Mouse (Mus musculus) small intestine, adult 2 months (tissue): Measurements from ENCODE around the gene Klhdc1.

Experiments used
- CTCF ChIP-seq: fragments of 200-500 bp; IDR thresholded peaks from 2 replicates; pipeline ENCODE4 v1.5.1; 2012; ENCODE audit warnings: low read depth, mild to moderate bottlenecking, control low read depth, inconsistent platforms, low read length, moderate library complexity, mixed read lengths; ENCODE audit not compliant: insufficient replicate concordance, insufficient read length; ENCODE audit errors: extremely low read depth
- POLR2A ChIP-seq: fragments of 200-500 bp; IDR thresholded peaks from 2 replicates; pipeline ENCODE4 v1.6.1; 2012; ENCODE audit warnings: low read depth, mild to moderate bottlenecking, control low read depth, inconsistent platforms, low read length, moderate library complexity

DNA sequence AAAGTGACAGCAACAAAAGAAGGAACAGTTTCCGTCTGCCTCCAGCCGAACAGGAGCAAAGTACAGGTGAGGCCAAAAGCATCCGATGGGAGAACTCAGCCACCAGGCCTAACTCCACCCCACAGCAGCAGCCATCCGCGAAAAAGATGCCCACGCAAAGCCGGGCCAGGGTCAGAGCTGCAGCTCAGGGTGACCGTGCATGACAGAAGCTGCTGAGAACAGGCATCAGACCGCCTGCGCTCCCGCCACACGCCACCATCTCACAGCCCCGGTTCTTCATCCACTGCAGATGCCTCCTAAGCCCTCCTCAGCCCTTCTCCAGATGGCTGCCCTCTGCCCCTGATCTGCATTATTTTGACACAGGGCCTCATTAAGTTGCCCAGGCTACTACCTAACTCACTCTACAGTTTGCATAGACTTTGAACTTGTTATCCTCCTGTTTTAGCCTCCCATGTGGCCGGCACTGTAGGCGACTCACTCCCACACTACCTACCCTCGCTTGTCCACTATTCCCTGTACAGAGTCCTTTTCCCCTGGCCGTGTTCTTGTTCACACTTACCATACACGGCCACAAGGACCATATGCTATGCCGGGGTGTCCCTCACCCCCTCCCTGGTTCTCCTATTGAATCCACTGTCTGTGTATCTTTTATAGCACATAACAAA is 20.2 kb upstream of the Klhdc1 start:
- TF ChIP-seq CTCF (no peak), POLR2A (no peak)
